Mouse (Mus musculus) stomach, postnatal 0 days (tissue): ENCODE data around the gene Ift20.
A peak's percentile ranks its signal among the peaks of the same experiment; 100 is the strongest.

Experiments
- CTCF ChIP-seq: IDR thresholded peaks from 2 replicates; pipeline ENCODE4 v1.5.1; 2016; ENCODE audit warnings: antibody characterized with exemption, low read depth, mild to moderate bottlenecking, moderate library complexity
- EP300 ChIP-seq: optimal IDR thresholded peaks from 2 replicates; pipeline ENCODE3; 2016; ENCODE audit warnings: antibody characterized with exemption

DNA sequence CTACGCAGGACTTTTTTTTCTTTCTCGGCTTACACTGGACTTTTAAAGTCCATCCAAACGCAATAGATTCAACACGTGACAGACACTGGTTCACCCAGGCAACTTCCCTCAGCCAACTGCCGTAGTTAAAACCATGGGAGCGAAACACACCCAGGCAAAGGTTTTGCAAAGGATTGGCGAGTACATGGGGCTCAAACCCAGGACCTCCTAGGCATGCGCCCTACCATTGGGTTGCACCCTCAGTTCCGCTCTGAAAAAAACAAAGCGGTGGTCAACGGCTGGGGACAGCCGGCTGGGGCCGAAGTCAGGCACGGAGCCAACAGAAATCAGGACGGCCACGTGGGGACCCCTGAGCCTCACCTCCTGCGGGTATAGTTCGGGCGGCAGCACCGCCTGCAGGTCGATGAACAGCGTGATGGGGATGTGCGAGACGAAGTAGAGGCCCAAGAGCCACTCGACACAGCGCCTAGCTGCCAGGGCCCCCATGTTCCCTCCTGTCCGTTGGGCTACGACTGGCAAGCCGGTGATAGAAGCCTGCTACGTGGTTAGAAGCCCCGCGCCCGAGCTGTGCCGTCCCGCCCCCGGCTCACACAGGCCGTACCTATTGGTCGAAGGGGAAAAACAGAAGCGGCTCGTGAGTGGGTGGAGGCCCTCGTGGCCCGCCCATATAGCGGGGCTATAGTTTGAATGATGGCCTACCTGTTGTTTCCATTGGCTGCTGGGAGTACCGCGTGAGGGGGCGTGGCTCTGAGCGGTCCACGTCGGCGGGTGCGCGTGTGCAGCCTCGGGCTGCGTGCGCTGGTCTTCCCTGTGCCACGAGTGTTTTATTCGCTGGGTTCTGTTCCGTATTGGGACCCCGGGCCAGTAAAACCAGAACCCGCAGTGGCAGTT, 14.3 kb downstream of the Ift20 start, which contains the start of gene Tmem97:
- TF ChIP-seq CTCF (peak; percentile 46), EP300 (no peak)
